Mouse (Mus musculus) neutrophil, adult 59 days (primary cell): ENCODE data around the gene Snrnp35. TPM values are rescaled to one million over a fixed set of nuclear protein-coding genes. Genes with fewer than 3 reads are reported as not detected.

Experiments used
- total RNA-seq, 2 experiments: library from RNA; stranded (reverse); gene quantifications; 1 replicate in 1 of 2; 2 replicates in 1 of 2; pipeline ENCODE4 v1.2.4; 2023

Snrnp35 gene
- total RNA-seq, result 10 to 100 TPM; 13.6 to 14.7 TPM

GRCm38 (mm10) chr5:124482966-124483654 is at the start of gene Snrnp35:
Gene Snrnp35, plus strand, starts transcription at chr5:124483134.

GRCm38 (mm10) chr5:124439447-124440093 is 43.4 kb upstream of the Snrnp35 start, which contains the start of gene Kmt5a:
Gene Kmt5a, plus strand, starts transcription at chr5:124439930.

DNA sequence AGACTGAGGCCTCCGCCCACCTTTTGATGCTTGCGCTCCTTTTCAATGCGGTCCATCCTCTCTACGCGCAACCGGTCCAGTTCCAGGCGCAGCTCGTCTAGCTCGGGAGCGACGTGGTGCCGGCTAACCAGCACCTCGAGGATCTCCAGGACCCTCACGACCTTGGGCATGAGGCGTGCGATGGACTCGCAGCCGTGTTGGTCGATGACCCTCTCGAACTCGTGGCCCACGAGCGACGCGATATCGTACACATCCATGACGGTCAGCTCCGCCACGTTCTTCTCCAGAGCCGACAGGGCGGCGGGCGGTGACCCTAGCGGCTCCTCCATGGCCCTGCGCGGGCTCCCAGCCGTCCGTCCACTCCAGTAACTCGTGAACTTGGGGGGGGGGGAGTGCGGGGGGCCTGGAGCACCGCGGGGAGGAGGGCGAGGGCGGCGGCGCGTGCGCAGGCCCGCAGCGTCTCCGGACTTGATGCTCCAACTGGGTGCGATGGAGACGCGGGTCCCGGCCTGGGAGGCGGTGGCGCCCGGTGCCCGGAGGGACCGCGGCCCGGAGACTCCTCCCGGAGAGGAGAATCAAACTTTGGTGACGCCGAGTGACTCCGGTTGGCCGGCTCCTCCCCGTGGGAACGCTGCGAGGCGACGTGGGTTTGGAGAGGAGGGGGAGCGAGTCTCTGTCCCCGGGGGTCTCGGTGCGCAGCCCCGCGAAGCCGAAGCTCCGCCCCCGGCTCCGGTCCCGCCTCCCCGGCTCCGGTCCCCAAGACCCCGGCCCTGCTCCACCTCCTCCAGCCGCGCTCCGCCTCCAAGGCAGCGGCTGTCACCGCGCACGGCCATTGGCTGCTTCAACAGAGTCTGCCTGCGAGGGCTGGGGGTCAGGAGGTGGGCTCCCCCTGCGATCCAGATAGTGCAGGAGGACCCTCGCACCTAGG is 48.0 kb downstream of the Snrnp35 start, which contains the start of gene Rilpl1:
Gene Rilpl1, minus strand, starts transcription at position 737 of the 928 bp plus-strand sequence.

GRCm38 (mm10) chr5:124540383-124540786 is 57.5 kb downstream of the Snrnp35 start, which contains the start of gene Tmed2:
Gene Tmed2, plus strand, starts transcription at chr5:124540695.

Other genes starting within 250 kb of the Snrnp35 start
- 1 to 10 TPM; 2.2 to 3.2 TPM for gene Pitpnm2, start 233.4 kb upstream of the Snrnp35 start, total RNA-seq
- gene Mphosph9, start 155.2 kb upstream of the Snrnp35 start, total RNA-seq, result 10 to 100 TPM in 1 of 2 experiments, 1 to 10 TPM in 1; 9.7 to 12.5 TPM
- 1 to 10 TPM; 4.1 to 4.2 TPM for gene 2810006K23Rik, start 155.0 kb upstream of the Snrnp35 start, total RNA-seq
- 10 to 100 TPM; 90.4 to 99.7 TPM for gene Cdk2ap1, start 120.1 kb upstream of the Snrnp35 start, total RNA-seq
- gene Sbno1, start 57.1 kb upstream of the Snrnp35 start, total RNA-seq, result 100 to 1,000 TPM; 178 to 182 TPM
- 100 to 1,000 TPM; 176 to 192 TPM for gene Kmt5a, start 43.2 kb upstream of the Snrnp35 start, total RNA-seq
- 10 to 100 TPM; 83.6 to 90.9 TPM for gene Rilpl2, start 4.8 kb upstream of the Snrnp35 start, total RNA-seq
- gene Rilpl1, start 48.3 kb downstream of the Snrnp35 start, total RNA-seq, result 1 to 10 TPM in 1 of 2 experiments, under 1 TPM in 1; 0.95 to 1.1 TPM
- 100 to 1,000 TPM; 157 to 168 TPM for gene Tmed2, start 57.6 kb downstream of the Snrnp35 start, total RNA-seq
- gene Ddx55, start 69.7 kb downstream of the Snrnp35 start, total RNA-seq, result 10 to 100 TPM; 12.4 to 12.5 TPM
- gene Eif2b1, start 96.0 kb downstream of the Snrnp35 start, total RNA-seq, result 10 to 100 TPM; 16.6 to 21.5 TPM
- 10 to 100 TPM in 1 of 2 experiments, 1 to 10 TPM in 1; 8.4 to 11.4 TPM for gene Gtf2h3, start 96.0 kb downstream of the Snrnp35 start, total RNA-seq
- gene Atp6v0a2, start 145.4 kb downstream of the Snrnp35 start, total RNA-seq, result 10 to 100 TPM; 29.3 to 30.4 TPM
- gene Dnah10, start 242.0 kb downstream of the Snrnp35 start, total RNA-seq, result not detected